Mouse (Mus musculus): Measurements from ENCODE around the gene 1700001P01Rik.

- TF ChIP-seq CTCF (IDR thresholded peaks at IDR 0.05; ENCODE audit: borderline replicate concordance, control insufficient read depth, extremely low read depth, insufficient read depth, low read length, poor library complexity) = no peak
- no peak for TF ChIP-seq POLR2A (IDR thresholded peaks at IDR 0.05; ENCODE audit: control insufficient read depth, extremely low read depth, insufficient read depth, low read length, poor library complexity)
Measured at GRCm38 (mm10) chr11:97822840-97823603, 47.3 kb upstream of the 1700001P01Rik start.

Measured in thymus, adult 2 months (tissue).